Mouse (Mus musculus) stomach, embryonic 14.5 days (tissue): ENCODE measurements around the gene Vmn1r11. TPM values are rescaled to one million over a fixed set of nuclear protein-coding genes. Genes with fewer than 3 reads are reported as not detected.

Source experiments
- ATAC-seq: fragments of 200-750 bp; cut with Nextera tagmentation; 2 replicates; pipeline ENCODE4 v1.8.0; 2017; ENCODE audit warnings: low read depth, moderate TSS enrichment; ENCODE audit not compliant: insufficient number of reproducible peaks, insufficient read depth, low FRiP score
- H3K27ac ChIP-seq: fragments of 300-500 bp; sonication (generic); 2 replicates; pipeline ENCODE4 v1.5.1; 2014; ENCODE audit warnings: mild to moderate bottlenecking, low read length, moderate library complexity, mixed read lengths
- H3K27me3 ChIP-seq: fragments of 300-500 bp; sonication (generic); 2 replicates; pipeline ENCODE4 v1.6.1; 2014; ENCODE audit warnings: low read length, control low read depth, mixed read lengths; ENCODE audit not compliant: control insufficient read depth, insufficient read depth
- H3K36me3 ChIP-seq: fragments of 300-500 bp; sonication (generic); 2 replicates; pipeline ENCODE4 v1.6.1; 2014; ENCODE audit warnings: mild to moderate bottlenecking, control low read depth, low read length, moderate library complexity, mixed read lengths; ENCODE audit not compliant: control insufficient read depth, insufficient read depth
- H3K4me1 ChIP-seq: fragments of 300-500 bp; sonication (generic); 2 replicates; pipeline ENCODE4 v1.6.1; 2014; ENCODE audit warnings: low read length, control low read depth, mixed read lengths; ENCODE audit not compliant: control insufficient read depth, insufficient read depth
- H3K4me2 ChIP-seq: fragments of 300-500 bp; sonication (generic); replicated peaks from 2 replicates; pipeline ENCODE4 v1.6.1; 2014; ENCODE audit warnings: low read depth, low read length, control low read depth
- H3K4me3 ChIP-seq: fragments of 300-500 bp; sonication (generic); 2 replicates; pipeline ENCODE4 v1.5.1; 2014; ENCODE audit warnings: low read depth, low read length, control low read depth
- H3K9ac ChIP-seq: fragments of 300-500 bp; sonication (generic); replicated peaks from 2 replicates; pipeline ENCODE4 v1.6.1; 2014; ENCODE audit warnings: low read depth, mild to moderate bottlenecking, control low read depth, low read length, moderate library complexity, mixed read lengths
- H3K9me3 ChIP-seq: fragments of 300-500 bp; sonication (generic); 2 replicates; pipeline ENCODE4 v1.6.1; 2016; ENCODE audit warnings: low read depth, low read length, control low read depth; ENCODE audit not compliant: control insufficient read depth
- WGBS: fragments of 180-500 bp; shearing (Covaris S2); extraction: QIAGEN DNeasy Blood & Tissue Kit; methylation state at CpG from one replicate; pipeline ENCODE4 v1.1.7; 2014; 5-methylcytosine and 5-hydroxymethylcytosine counted together
- polyA plus RNA-seq: library from polyadenylated mRNA; unstranded; fragments of >200 nt; fragmentation: Nextera tagmentation; extraction: Ambion mirVana; gene quantifications from 2 replicates; pipeline ENCODE4 v1.2.1, GENCODE M21; 2014

Gene Vmn1r11
- not detected in 2 replicates for polyA plus RNA-seq

DNA sequence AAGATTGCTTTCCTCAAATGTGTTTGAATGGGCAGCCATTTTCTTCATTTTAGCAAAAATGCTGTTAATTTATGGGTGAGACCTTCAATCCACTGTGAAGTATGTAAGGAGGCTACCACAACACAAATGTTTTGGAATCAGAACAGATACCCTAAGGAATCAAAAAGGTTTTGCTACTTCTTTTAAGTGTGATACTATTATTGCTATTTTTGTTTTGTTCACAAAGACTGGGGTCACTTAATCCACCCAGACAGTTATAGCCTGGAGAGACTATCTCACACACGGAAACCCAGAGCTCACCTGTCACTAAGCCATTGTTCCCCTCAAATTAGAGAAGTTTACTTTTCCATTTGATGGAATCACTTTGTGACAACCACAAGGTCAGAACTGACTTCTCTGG, at the start of gene Vmn1r11:
Gene Vmn1r11 (plus strand): TSS at position 301 of the 400 bp plus-strand sequence.
- H3K27me3 ChIP-seq, result no peaks in the 10 kb centered on the region
- ATAC-seq, result no peak
- H3K9me3 ChIP-seq, result no peaks in the 10 kb centered on the region
- H3K4me1 ChIP-seq, result no peaks in the 10 kb centered on the region
- H3K4me2 ChIP-seq, result no peak within 1 kb of the TSS
- no peak within 1 kb of the TSS for H3K9ac ChIP-seq
- H3K4me3 ChIP-seq, result no peak within 1 kb of the TSS
- 77% methylated on average over 1 of the region's 1 CpGs for WGBS
- no peaks in the 10 kb centered on the region for H3K36me3 ChIP-seq
- H3K27ac ChIP-seq, result no peak within 1 kb of the TSS

DNA sequence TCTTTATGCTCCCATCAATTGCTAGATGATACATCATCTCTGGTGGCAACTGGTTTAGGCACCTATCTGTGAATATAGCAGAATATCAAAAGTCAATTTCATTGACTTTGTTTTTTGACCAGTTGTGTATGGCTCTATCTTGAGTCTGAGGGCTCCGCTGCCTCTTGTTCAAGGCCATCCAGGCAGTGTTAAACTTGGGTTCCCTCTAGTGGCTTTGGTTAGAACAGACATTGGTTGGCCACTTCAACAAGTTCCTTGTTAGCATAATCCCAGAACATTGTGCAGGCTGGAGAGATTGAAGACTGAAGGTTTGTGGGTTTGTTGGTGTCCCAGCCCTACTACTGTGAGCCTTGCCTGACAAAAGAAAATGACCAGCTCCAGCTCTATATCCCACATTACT, 26.9 kb upstream of the Vmn1r11 start:
- no peaks in the 10 kb centered on the region for H3K27me3 ChIP-seq
- H3K4me1 ChIP-seq, result no peaks in the 10 kb centered on the region
- H3K36me3 ChIP-seq, result no peaks in the 10 kb centered on the region
- H3K9me3 ChIP-seq, result no peaks in the 10 kb centered on the region
- no peak overlapping the region for H3K27ac ChIP-seq
- no peak for ATAC-seq
- 76% methylated on average over 1 of the region's 1 CpGs for WGBS
- no peak overlapping the region for H3K9ac ChIP-seq
- no peak overlapping the region for H3K4me3 ChIP-seq
- no peak overlapping the region for H3K4me2 ChIP-seq

DNA sequence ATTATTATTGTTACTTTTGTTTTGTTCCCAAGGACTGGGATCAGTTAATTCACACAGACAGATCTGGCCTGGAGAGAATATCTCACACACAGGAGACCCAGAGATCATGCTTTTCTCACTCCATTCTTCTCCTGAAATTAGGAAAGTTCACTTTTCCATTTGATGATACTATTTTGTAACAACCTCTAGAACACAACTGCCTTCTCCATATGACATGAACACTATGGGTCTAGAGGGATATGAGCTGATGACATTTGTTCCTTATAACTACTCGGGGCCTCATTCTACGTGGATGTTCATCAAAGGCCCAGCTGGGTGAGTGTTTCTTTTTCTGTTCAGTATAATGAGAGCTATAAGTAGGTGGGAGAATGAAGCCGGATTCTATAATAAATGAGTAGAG, 24.1 kb upstream of the Vmn1r11 start, which contains the start of gene Vmn1r10:
Gene Vmn1r10 (plus strand): TSS at position 301 of the 400 bp plus-strand sequence.
- no peak for ATAC-seq

GRCm38 (mm10) chr6:57156619-57157018, 23.4 kb downstream of the Vmn1r11 start, which contains the start of gene Vmn1r12:
Gene Vmn1r12 (plus strand): TSS chr6:57156919.
- no peaks in the 10 kb centered on the region for H3K27me3 ChIP-seq
- 86% methylated on average over 2 of the region's 2 CpGs for WGBS
- no peak for ATAC-seq
- H3K9ac ChIP-seq, result no peak within 1 kb of the TSS
- H3K4me1 ChIP-seq, result no peaks in the 10 kb centered on the region
- H3K36me3 ChIP-seq, result no peaks in the 10 kb centered on the region
- no peak within 1 kb of the TSS for H3K4me3 ChIP-seq
- no peak within 1 kb of the TSS for H3K27ac ChIP-seq
- H3K4me2 ChIP-seq, result no peak within 1 kb of the TSS
- H3K9me3 ChIP-seq, result no peaks in the 10 kb centered on the region

More for the DNA sequence above, 24.1 kb upstream of the Vmn1r11 start, which contains the start of gene Vmn1r10:
- Histone ChIP-seq H3K9me3 (no peaks in the 10 kb centered on the region), H3K4me3 (no peak within 1 kb of the TSS), H3K27me3 (no peaks in the 10 kb centered on the region), H3K27ac (no peak within 1 kb of the TSS), H3K9ac (no peak within 1 kb of the TSS), H3K4me2 (no peak within 1 kb of the TSS), H3K36me3 (no peaks in the 10 kb centered on the region), H3K4me1 (no peaks in the 10 kb centered on the region)
- 81% methylated on average over 3 of the region's 3 CpGs for WGBS

Other genes starting within 250 kb of the Vmn1r11 start
- gene Nt5c3, start 209.5 kb upstream of the Vmn1r11 start, polyA plus RNA-seq, result 75.1 and 80.5 TPM in 2 replicates
- gene Vmn1r4, start 209.4 kb upstream of the Vmn1r11 start, polyA plus RNA-seq, result 0.43 TPM in 1 of 2 replicates, not detected in the other
- not detected in 2 replicates for gene Vmn1r5, start 163.2 kb upstream of the Vmn1r11 start, polyA plus RNA-seq
- not detected in 2 replicates for gene Vmn1r6, start 136.2 kb upstream of the Vmn1r11 start, polyA plus RNA-seq
- gene Vmn1r7, start 108.1 kb upstream of the Vmn1r11 start, polyA plus RNA-seq, result not detected in 2 replicates
- not detected in 2 replicates for gene Vmn1r8, start 101.2 kb upstream of the Vmn1r11 start, polyA plus RNA-seq
- not detected in 2 replicates for gene Vmn1r9, start 66.7 kb upstream of the Vmn1r11 start, polyA plus RNA-seq
- gene Vmn1r10, start 24.0 kb upstream of the Vmn1r11 start, polyA plus RNA-seq, result not detected in 2 replicates
- not detected in 2 replicates for gene Vmn1r12, start 23.5 kb downstream of the Vmn1r11 start, polyA plus RNA-seq
- not detected in 2 replicates for gene Vmn1r13, start 69.8 kb downstream of the Vmn1r11 start, polyA plus RNA-seq
- gene Vmn1r14, start 98.2 kb downstream of the Vmn1r11 start, polyA plus RNA-seq, result not detected in 2 replicates
- not detected in 2 replicates for gene Vmn1r15, start 124.5 kb downstream of the Vmn1r11 start, polyA plus RNA-seq
- gene Vmn1r16, start 196.0 kb downstream of the Vmn1r11 start, polyA plus RNA-seq, result not detected in 2 replicates
- not detected in 2 replicates for gene Vmn1r17, start 230.3 kb downstream of the Vmn1r11 start, polyA plus RNA-seq